Mouse (Mus musculus) midbrain, embryonic 15.5 days (tissue): ENCODE results near the gene 1110051M20Rik. TPM values are rescaled to one million over a fixed set of nuclear protein-coding genes. Genes with fewer than 3 reads are reported as not detected.
A peak's percentile ranks its signal among the peaks of the same experiment; 100 is the strongest.

Source experiments
- ATAC-seq: fragments of 200-750 bp; cut with Nextera tagmentation; replicated peaks from 2 replicates; pipeline ENCODE4 v1.8.0; 2017; ENCODE audit warnings: moderate TSS enrichment
- H3K27ac ChIP-seq: fragments of 300-500 bp; sonication (generic); 2 replicates; pipeline ENCODE4 v1.5.1; 2015; ENCODE audit warnings: mild to moderate bottlenecking, inconsistent platforms
- H3K27me3 ChIP-seq: fragments of 300-500 bp; sonication (generic); replicated peaks from 2 replicates; pipeline ENCODE4 v1.6.1; 2015; ENCODE audit warnings: inconsistent platforms
- H3K36me3 ChIP-seq: fragments of 300-500 bp; sonication (generic); replicated peaks from 2 replicates; pipeline ENCODE4 v1.6.1; 2015; ENCODE audit warnings: inconsistent platforms
- H3K4me1 ChIP-seq: fragments of 300-500 bp; sonication (generic); 2 replicates; pipeline ENCODE4 v1.6.1; 2015; ENCODE audit warnings: inconsistent platforms
- H3K4me2 ChIP-seq: fragments of 300-500 bp; sonication (generic); 2 replicates; pipeline ENCODE4 v1.6.1; 2015; ENCODE audit warnings: inconsistent platforms, mild to moderate bottlenecking, moderate library complexity
- H3K4me3 ChIP-seq: fragments of 300-500 bp; sonication (generic); 2 replicates; pipeline ENCODE4 v1.5.1; 2015; ENCODE audit warnings: mild to moderate bottlenecking, inconsistent platforms
- H3K9ac ChIP-seq: fragments of 300-500 bp; sonication (generic); 2 replicates; pipeline ENCODE4 v1.6.1; 2015; ENCODE audit warnings: mild to moderate bottlenecking, inconsistent platforms
- H3K9me3 ChIP-seq: fragments of 300-500 bp; sonication (generic); 2 replicates; pipeline ENCODE4 v1.6.1; 2016; ENCODE audit warnings: inconsistent platforms
- WGBS: fragments of 180-500 bp; shearing (Covaris S2); methylation state at CpG from one replicate; pipeline ENCODE4 v1.1.7; 2015; ENCODE audit warnings: mixed read lengths; 5-methylcytosine and 5-hydroxymethylcytosine counted together
- polyA plus RNA-seq: library from polyadenylated mRNA; unstranded; fragments of >200 nt; fragmentation: Nextera tagmentation; extraction: Ambion mirVana; gene quantifications from 2 replicates; pipeline ENCODE4 v1.2.1, GENCODE M21; 2015

1110051M20Rik gene
- polyA plus RNA-seq, 1 experiment from 2014 or later: 179 TPM

GRCm38 (mm10) chr2:91361068-91361528, 83.4 kb downstream of the 1110051M20Rik start:
- ATAC-seq: no peak
- no peaks in the 10 kb centered on the region for H3K4me1 ChIP-seq
- H3K4me2 ChIP-seq: no peak overlapping the region
- H3K4me3 ChIP-seq: no peak overlapping the region
- WGBS: 26% methylated on average over 4 of the region's 4 CpGs
- H3K27me3 ChIP-seq: no peaks in the 10 kb centered on the region
- H3K27ac ChIP-seq: no peak overlapping the region
- H3K9me3 ChIP-seq: no peaks in the 10 kb centered on the region
- H3K9ac ChIP-seq: no peak overlapping the region
- no peaks in the 10 kb centered on the region for H3K36me3 ChIP-seq

GRCm38 (mm10) chr2:91355767-91356166, 88.7 kb downstream of the 1110051M20Rik start:
- WGBS: 90% methylated on average over 3 of the region's 3 CpGs
- H3K36me3 ChIP-seq: no peaks in the 10 kb centered on the region
- H3K4me2 ChIP-seq: no peak overlapping the region
- ATAC-seq: no peak
- H3K9me3 ChIP-seq: no peaks in the 10 kb centered on the region
- no peak overlapping the region for H3K27ac ChIP-seq
- no peak overlapping the region for H3K9ac ChIP-seq
- no peaks in the 10 kb centered on the region for H3K27me3 ChIP-seq
- H3K4me3 ChIP-seq: no peak overlapping the region
- H3K4me1 ChIP-seq: no peaks in the 10 kb centered on the region

- H3K27ac ChIP-seq: no peak overlapping the region
- WGBS: 76% methylated on average over 6 of the region's 6 CpGs
Measured at GRCm38 (mm10) chr2:91354727-91355403, 89.6 kb downstream of the 1110051M20Rik start.

GRCm38 (mm10) chr2:91353854-91354253, 90.7 kb downstream of the 1110051M20Rik start:
- Histone ChIP-seq H3K36me3 (no peaks in the 10 kb centered on the region), H3K4me2 (no peak overlapping the region), H3K9me3 (no peaks in the 10 kb centered on the region), H3K4me3 (no peak overlapping the region), H3K27ac (no peak overlapping the region), H3K4me1 (no peaks in the 10 kb centered on the region), H3K9ac (no peak overlapping the region), H3K27me3 (no peaks in the 10 kb centered on the region)
- ATAC-seq: no peak
- WGBS: 47% methylated on average over 3 of the region's 3 CpGs

More at GRCm38 (mm10) chr2:91354727-91355403, 89.6 kb downstream of the 1110051M20Rik start:
- no peaks in the 10 kb centered on the region for H3K4me1 ChIP-seq
- no peaks in the 10 kb centered on the region for H3K9me3 ChIP-seq
- H3K9ac ChIP-seq: no peak overlapping the region
- no peak overlapping the region for H3K4me3 ChIP-seq
- H3K27me3 ChIP-seq: no peaks in the 10 kb centered on the region
- H3K36me3 ChIP-seq: no peaks in the 10 kb centered on the region
- no peak overlapping the region for H3K4me2 ChIP-seq
- no peak for ATAC-seq

- no peak overlapping the region for H3K4me3 ChIP-seq
- ATAC-seq: no peak
- H3K27me3 ChIP-seq: no peaks in the 10 kb centered on the region
- H3K9ac ChIP-seq: no peak overlapping the region
- no peak overlapping the region for H3K27ac ChIP-seq
- H3K36me3 ChIP-seq: no peaks in the 10 kb centered on the region
- no peaks in the 10 kb centered on the region for H3K4me1 ChIP-seq
- no peak overlapping the region for H3K4me2 ChIP-seq
- H3K9me3 ChIP-seq: no peaks in the 10 kb centered on the region
Measured at GRCm38 (mm10) chr2:91351841-91352240, 92.7 kb downstream of the 1110051M20Rik start.

- H3K4me1 ChIP-seq: no peaks in the 10 kb centered on the region
- no peak for ATAC-seq
- H3K27ac ChIP-seq: no peak overlapping the region
- H3K36me3 ChIP-seq: no peaks in the 10 kb centered on the region
- no peaks in the 10 kb centered on the region for H3K9me3 ChIP-seq
- no peak overlapping the region for H3K4me2 ChIP-seq
- no peak overlapping the region for H3K9ac ChIP-seq
- H3K4me3 ChIP-seq: no peak overlapping the region
- WGBS: 50% methylated on average over 6 of the region's 6 CpGs
- H3K27me3 ChIP-seq: no peaks in the 10 kb centered on the region
Measured at GRCm38 (mm10) chr2:91349974-91350457, 94.5 kb downstream of the 1110051M20Rik start.

GRCm38 (mm10) chr2:91348936-91349335, 95.6 kb downstream of the 1110051M20Rik start:
- Histone ChIP-seq H3K4me3 (no peak overlapping the region), H3K9ac (no peak overlapping the region), H3K27me3 (no peaks in the 10 kb centered on the region), H3K36me3 (no peaks in the 10 kb centered on the region), H3K4me2 (no peak overlapping the region), H3K27ac (no peak overlapping the region), H3K4me1 (no peaks in the 10 kb centered on the region), H3K9me3 (no peaks in the 10 kb centered on the region; the same call in 1 of the 2 replicates)
- no peak for ATAC-seq
- WGBS: 62% methylated on average over 4 of the region's 4 CpGs

- WGBS: 83% methylated on average over 1 of the region's 1 CpGs
- H3K4me3 ChIP-seq: no peak overlapping the region
- H3K4me2 ChIP-seq: no peak overlapping the region
- no peaks in the 10 kb centered on the region for H3K4me1 ChIP-seq
- no peaks in the 10 kb centered on the region for H3K27me3 ChIP-seq
- no peak overlapping the region for H3K9ac ChIP-seq
- ATAC-seq: no peak
- no peaks in the 10 kb centered on the region; the same call in 1 of the 2 replicates for H3K9me3 ChIP-seq
- H3K36me3 ChIP-seq: no peaks in the 10 kb centered on the region
- no peak overlapping the region for H3K27ac ChIP-seq
Measured at GRCm38 (mm10) chr2:91345644-91346043, 98.9 kb downstream of the 1110051M20Rik start.

GRCm38 (mm10) chr2:91339591-91339990, 104.9 kb downstream of the 1110051M20Rik start:
- Histone ChIP-seq H3K4me2 (no peak overlapping the region), H3K27ac (no peak overlapping the region), H3K9ac (no peak overlapping the region), H3K9me3 (no peaks in the 10 kb centered on the region; the same call in 1 of the 2 replicates), H3K4me3 (no peak overlapping the region), H3K36me3 (no peaks in the 10 kb centered on the region), H3K4me1 (no peaks in the 10 kb centered on the region), H3K27me3 (no peaks in the 10 kb centered on the region)
- over 99% methylated on average over 2 of the region's 2 CpGs for WGBS
- ATAC-seq: no peak

GRCm38 (mm10) chr2:91335128-91335527, 109.4 kb downstream of the 1110051M20Rik start:
- Histone ChIP-seq H3K27me3 (no peaks in the 10 kb centered on the region), H3K27ac (no peak overlapping the region), H3K36me3 (no peaks in the 10 kb centered on the region), H3K4me1 (peaks cover 10% of the 10 kb centered on the region), H3K9me3 (no peaks in the 10 kb centered on the region), H3K9ac (no peak overlapping the region), H3K4me3 (no peak overlapping the region), H3K4me2 (no peak overlapping the region)
- WGBS: 77% methylated on average over 4 of the region's 4 CpGs
- ATAC-seq: no peak

GRCm38 (mm10) chr2:91331051-91331843, 113.3 kb downstream of the 1110051M20Rik start:
- H3K27me3 ChIP-seq: no peaks in the 10 kb centered on the region
- H3K4me3 ChIP-seq: no peak overlapping the region
- no peaks in the 10 kb centered on the region for H3K9me3 ChIP-seq
- ATAC-seq: no peak
- H3K36me3 ChIP-seq: no peaks in the 10 kb centered on the region
- no peak overlapping the region for H3K4me2 ChIP-seq
- H3K9ac ChIP-seq: no peak overlapping the region
- 65% methylated on average over 7 of the region's 7 CpGs for WGBS
- H3K4me1 ChIP-seq: peaks cover 30% of the 10 kb centered on the region
- H3K27ac ChIP-seq: 0 out of 2 replicates have a peak overlapping the region, but pooled peaks have one; percentile 46

GRCm38 (mm10) chr2:91329996-91330738, 114.3 kb downstream of the 1110051M20Rik start:
- Histone ChIP-seq H3K4me3 (no peak overlapping the region), H3K27me3 (no peaks in the 10 kb centered on the region), H3K9me3 (no peaks in the 10 kb centered on the region), H3K36me3 (no peaks in the 10 kb centered on the region), H3K27ac (peak overlapping the region; percentile 46; the same call in 1 of the 2 replicates), H3K4me2 (no peak overlapping the region), H3K4me1 (peaks cover 32% of the 10 kb centered on the region), H3K9ac (no peak overlapping the region)
- no peak for ATAC-seq
- 54% methylated on average over 8 of the region's 8 CpGs for WGBS
